Mouse (Mus musculus): ENCODE measurements around the gene Ctnnal1.

Ctnnal1 gene

GRCm38 (mm10) chr4:56802669-56803150, 62.3 kb downstream of the Ctnnal1 start:
- DNase-seq (ENCODE audit: low read depth, low spot score) = no peak

DNA sequence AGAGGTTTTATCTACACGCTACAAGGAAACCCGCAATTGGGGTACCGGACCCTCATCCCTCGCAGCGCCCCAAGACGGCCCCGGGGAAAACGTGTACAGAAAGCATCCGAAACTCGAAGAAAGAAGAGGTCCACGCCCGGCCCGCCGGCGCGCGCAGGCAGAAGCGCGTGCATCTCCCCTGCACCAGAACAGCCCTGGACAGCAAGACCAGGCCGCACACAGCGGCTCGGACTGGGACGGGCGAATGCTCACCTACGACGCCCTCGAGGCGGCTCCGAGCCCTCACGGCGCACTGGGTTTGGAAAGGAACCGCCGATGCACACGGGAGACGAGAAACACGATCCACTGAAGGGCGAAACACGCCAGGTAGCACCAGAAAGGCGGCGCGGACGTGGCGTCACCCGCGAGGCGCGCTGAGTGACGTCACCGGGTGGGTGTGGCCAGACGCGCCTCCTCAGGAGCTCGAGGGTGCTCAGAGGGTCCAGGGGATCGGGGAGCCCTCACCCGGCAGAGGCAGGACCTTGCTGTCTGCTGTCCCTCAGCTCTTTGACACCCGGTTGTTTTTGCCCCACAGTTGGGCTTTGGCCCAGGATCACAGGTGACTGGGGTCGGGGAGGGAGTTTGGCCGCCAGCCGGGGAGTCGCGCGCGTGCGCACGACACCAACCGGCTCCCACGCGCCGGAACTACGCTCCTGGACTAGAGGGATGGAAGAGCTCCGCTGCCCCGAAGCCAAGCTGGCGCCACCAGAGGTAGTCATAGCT, 62.9 kb downstream of the Ctnnal1 start, which contains the start of the genes Elp1 and Fam206a:
Gene Elp1 (minus strand): TSS at position 425 of the 762 bp plus-strand sequence.
Gene Fam206a (plus strand): TSS at position 439 of the 762 bp plus-strand sequence.
- peak; percentile 97 for DNase-seq (ENCODE audit: low read depth, low spot score)

- peak; percentile 21 for DNase-seq (ENCODE audit: low read depth, low spot score)
These were observed 73.6 kb downstream of the Ctnnal1 start for GRCm38 (mm10) chr4:56791373-56791772.

GRCm38 (mm10) chr4:56771065-56771464, 93.9 kb downstream of the Ctnnal1 start:
- DNase-seq (ENCODE audit: low read depth, low spot score) = no peak

DNA sequence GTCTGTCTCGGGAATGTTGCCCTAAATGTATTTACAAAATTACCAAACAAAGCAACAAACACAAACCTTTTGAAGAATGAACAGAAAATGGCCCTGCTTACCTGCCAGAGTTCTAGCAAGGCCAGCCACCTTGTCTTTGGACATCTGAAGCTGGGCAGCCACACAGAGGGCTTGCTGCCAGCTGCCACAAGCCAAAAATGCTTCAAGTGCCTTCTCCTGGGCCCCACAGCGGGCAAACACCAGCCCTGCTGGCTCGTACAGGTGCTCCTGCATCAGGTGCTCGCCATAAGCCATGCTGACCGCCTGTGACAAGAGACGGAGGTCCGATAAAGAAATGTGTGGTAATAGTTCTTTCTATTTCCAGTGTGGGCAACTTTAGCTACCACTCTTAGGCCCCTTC, 96.1 kb downstream of the Ctnnal1 start:
- no peak for DNase-seq (ENCODE audit: low read depth, low spot score)

DNA sequence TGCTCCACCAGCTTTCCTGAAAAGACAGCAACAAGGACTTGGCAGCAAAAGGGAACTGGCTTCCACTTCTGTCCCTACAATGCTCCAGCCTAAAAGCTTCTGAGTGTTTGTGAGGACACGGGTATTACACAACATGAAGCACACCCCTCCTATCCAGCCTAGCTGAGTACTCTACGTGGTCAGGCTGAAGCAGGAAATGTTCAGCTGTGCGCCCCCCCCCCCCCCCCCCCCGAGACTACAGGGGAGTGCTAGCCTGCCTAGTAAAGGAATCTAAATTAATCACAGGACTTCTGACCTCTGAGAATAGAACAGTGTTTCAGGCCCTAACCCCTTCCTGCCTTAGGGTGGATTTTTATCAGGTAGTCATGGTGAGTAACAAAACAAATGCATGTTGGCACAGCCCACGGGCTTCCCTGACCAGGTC, 97.1 kb downstream of the Ctnnal1 start:
- DNase-seq (ENCODE audit: low read depth, low spot score) = no peak

All from CD4-positive, CD25-positive, alpha-beta regulatory T cell, adult 2 months (primary cell).